Mouse (Mus musculus) E14TG2a.4 (cell line): ENCODE measurements at regions not wholly inside any gene's neighbourhood (a gene's known extent, or its start where the extent isn't known, plus 50 kb on each side); places are given as distances from the start of the nearest gene placed in this dataset.

Experiments used
- CTCF ChIP-seq: conservative IDR thresholded peaks from 2 replicates; pipeline ENCODE4 v1.5.1; 2014; ENCODE audit warnings: low read length
- NANOG ChIP-seq: IDR thresholded peaks from 2 replicates; pipeline ENCODE4 v1.6.1; 2014; ENCODE audit warnings: borderline replicate concordance, low read length, mixed read lengths
- POU5F1 ChIP-seq: IDR thresholded peaks from 2 replicates; pipeline ENCODE4 v1.6.1; 2014; ENCODE audit warnings: low read length, borderline replicate concordance

- TF ChIP-seq CTCF, result no peak
- TF ChIP-seq POU5F1, result no peak
- no peak for TF ChIP-seq NANOG
These were observed 62.5 kb upstream of the Ube2e1 start for GRCm38 (mm10) chr14:18394071-18394745.
